Mouse (Mus musculus) hindbrain, embryonic 11.5 days (tissue): ENCODE measurements around the gene Atp6v0d1. TPM values are rescaled to one million over a fixed set of nuclear protein-coding genes. Genes with fewer than 3 reads are reported as not detected.

ENCODE experiments used
- ATAC-seq: fragments of 200-750 bp; cut with Nextera tagmentation; 2 replicates; pipeline ENCODE4 v1.8.0; 2017; ENCODE audit warnings: mild to moderate bottlenecking, moderate TSS enrichment, moderate library complexity; ENCODE audit not compliant: low FRiP score
- DNase-seq: peaks from one replicate; pipeline ENCODE4 v3.0.0-alpha.2; 2015; ENCODE audit warnings: low spot score
- H3K27ac ChIP-seq: fragments of 300-500 bp; sonication (generic); 2 replicates; pipeline ENCODE4 v1.5.1; 2014; ENCODE audit warnings: mild to moderate bottlenecking, low read depth, low read length
- H3K27me3 ChIP-seq: fragments of 300-500 bp; sonication (generic); 2 replicates; pipeline ENCODE4 v1.6.1; 2014; ENCODE audit warnings: mild to moderate bottlenecking, low read length, moderate library complexity, mixed read lengths; ENCODE audit not compliant: control insufficient read depth, insufficient read depth
- H3K36me3 ChIP-seq: fragments of 300-500 bp; sonication (generic); 2 replicates; pipeline ENCODE4 v1.6.1; 2014; ENCODE audit warnings: mild to moderate bottlenecking, low read length, moderate library complexity, mixed read lengths; ENCODE audit not compliant: control insufficient read depth, insufficient read depth
- H3K4me1 ChIP-seq: fragments of 300-500 bp; sonication (generic); replicated peaks from 2 replicates; pipeline ENCODE4 v1.6.1; 2014; ENCODE audit warnings: low read length, mixed read lengths; ENCODE audit not compliant: control insufficient read depth, insufficient read depth
- H3K4me2 ChIP-seq: fragments of 300-500 bp; sonication (generic); replicated peaks from 2 replicates; pipeline ENCODE4 v1.6.1; 2014; ENCODE audit warnings: mild to moderate bottlenecking, low read depth, low read length
- H3K4me3 ChIP-seq: fragments of 300-500 bp; sonication (generic); 2 replicates; pipeline ENCODE4 v1.5.1; 2014; ENCODE audit warnings: low read depth, low read length
- H3K9ac ChIP-seq: fragments of 300-500 bp; sonication (generic); 2 replicates; pipeline ENCODE4 v1.6.1; 2014; ENCODE audit warnings: low read depth, low read length
- H3K9me3 ChIP-seq: fragments of 300-500 bp; sonication (generic); 2 replicates; pipeline ENCODE4 v1.6.1; 2016; ENCODE audit warnings: low read length; ENCODE audit not compliant: control insufficient read depth
- WGBS: fragments of 180-500 bp; shearing (Covaris S2); extraction: QIAGEN DNeasy Blood & Tissue Kit; methylation state at CpG from one replicate; pipeline ENCODE4 v1.1.7; 2014; 5-methylcytosine and 5-hydroxymethylcytosine counted together
- polyA plus RNA-seq: library from polyadenylated mRNA; unstranded; fragments of >200 nt; fragmentation: Nextera tagmentation; extraction: Ambion mirVana; gene quantifications from 2 replicates; pipeline ENCODE4 v1.2.1, GENCODE M21; 2014

Atp6v0d1 gene
- polyA plus RNA-seq, 1 experiment from 2014 or later, result 141 TPM

DNA sequence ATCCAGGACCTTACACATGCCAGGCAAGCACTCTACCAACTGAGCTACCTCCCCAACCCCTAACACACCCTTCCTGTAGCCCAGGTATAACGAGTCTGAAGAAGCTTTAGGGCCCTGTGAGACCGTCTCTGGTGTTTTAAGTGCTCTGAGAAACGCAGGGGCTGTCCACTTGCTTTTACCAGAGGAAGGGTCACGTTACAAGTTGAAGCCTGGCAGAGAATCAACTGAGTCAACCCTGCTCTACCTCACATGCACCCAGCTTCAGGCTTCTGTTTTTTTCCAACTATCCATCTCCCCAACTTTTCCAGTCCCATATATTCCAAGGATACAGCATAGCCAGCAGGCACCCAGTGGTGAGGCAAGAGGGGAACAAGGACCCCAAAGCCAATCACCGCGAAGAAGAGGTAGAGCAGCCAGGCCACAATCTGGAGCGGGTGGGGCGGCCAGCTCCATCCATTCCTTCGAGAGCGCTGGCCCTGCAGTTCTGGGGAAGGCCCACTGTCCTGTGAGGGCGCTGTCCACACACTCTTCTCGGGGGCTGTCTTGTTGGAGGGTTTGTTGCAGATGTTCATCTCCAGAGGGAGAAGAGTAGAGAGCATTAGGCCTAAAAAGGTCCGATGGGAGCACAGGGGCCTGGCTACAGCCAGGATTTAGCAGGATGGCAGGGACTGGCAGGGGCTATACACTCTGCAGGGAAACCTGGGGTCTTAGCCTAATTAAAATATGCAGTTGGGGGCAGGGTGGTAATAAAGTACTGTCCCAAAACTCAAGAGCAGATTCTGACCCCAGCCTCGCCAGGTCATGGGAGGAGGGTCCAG is 82.4 kb downstream of the Atp6v0d1 start:
- Histone ChIP-seq H3K4me3 (no peak overlapping the region), H3K27ac (no peak overlapping the region), H3K4me1 (no peaks in the 10 kb centered on the region), H3K27me3 (no peaks in the 10 kb centered on the region), H3K9me3 (no peaks in the 10 kb centered on the region), H3K4me2 (no peak overlapping the region), H3K9ac (no peak overlapping the region), H3K36me3 (no peaks in the 10 kb centered on the region)
- 30% methylated on average over 14 of the region's 14 CpGs for WGBS
- ATAC-seq (peak; percentile 50; the same call in 1 of the 2 replicates), DNase-seq (peak; percentile 64)

DNA sequence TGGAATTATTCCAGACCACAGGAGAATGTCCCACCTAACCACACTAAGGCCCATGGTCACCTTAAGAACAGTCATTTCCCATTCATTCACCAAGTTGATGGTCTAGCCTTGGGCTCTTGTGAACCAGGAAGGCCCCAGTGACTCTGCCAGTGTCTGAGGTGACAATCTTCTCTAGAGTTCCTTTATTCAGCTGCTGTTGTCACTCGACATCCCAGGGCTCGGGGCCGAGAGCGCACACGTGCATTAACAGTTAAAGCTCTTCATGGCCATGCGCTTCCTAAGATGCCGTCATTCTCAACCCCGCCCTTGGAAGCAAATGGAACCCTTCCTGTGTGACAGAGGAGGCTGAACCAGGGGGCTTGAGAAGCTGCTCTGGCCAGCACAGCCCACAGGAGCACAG is 83.7 kb downstream of the Atp6v0d1 start:
- H3K9ac ChIP-seq, result no peak overlapping the region
- H3K4me3 ChIP-seq, result no peak overlapping the region
- ATAC-seq (no peak), DNase-seq (no peak)
- no peak overlapping the region for H3K4me2 ChIP-seq
- no peaks in the 10 kb centered on the region for H3K4me1 ChIP-seq
- no peaks in the 10 kb centered on the region for H3K27me3 ChIP-seq
- no peak overlapping the region for H3K27ac ChIP-seq
- no peaks in the 10 kb centered on the region for H3K36me3 ChIP-seq
- H3K9me3 ChIP-seq, result no peaks in the 10 kb centered on the region
- 83% methylated on average over 8 of the region's 8 CpGs for WGBS

DNA sequence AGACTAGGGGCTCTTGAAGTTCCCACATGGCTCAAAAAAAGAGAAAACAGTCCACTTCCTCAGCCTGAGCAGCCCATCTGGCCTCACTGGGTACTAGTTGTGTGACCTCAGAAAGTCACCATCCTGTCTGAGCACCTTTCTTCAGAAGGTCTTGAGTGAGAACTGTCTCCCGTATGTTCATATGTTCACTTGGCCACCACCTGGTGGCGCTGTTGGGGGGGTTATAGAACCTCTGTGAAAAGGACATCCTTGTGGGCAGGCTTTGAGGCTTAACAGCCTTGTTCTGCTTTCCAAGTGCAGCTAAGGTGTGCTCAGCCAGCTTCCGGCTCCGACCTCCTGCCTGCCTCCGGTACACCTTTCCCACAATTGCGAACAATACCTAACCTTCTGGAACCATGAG is 84.4 kb downstream of the Atp6v0d1 start:
- Histone ChIP-seq H3K4me2 (no peak overlapping the region), H3K4me1 (no peaks in the 10 kb centered on the region), H3K4me3 (no peak overlapping the region), H3K27ac (no peak overlapping the region), H3K36me3 (no peaks in the 10 kb centered on the region), H3K27me3 (no peaks in the 10 kb centered on the region), H3K9ac (no peak overlapping the region), H3K9me3 (no peaks in the 10 kb centered on the region)
- peak; percentile 77 for DNase-seq
- no peak for ATAC-seq
- 72% methylated on average over 6 of the region's 6 CpGs for WGBS

DNA sequence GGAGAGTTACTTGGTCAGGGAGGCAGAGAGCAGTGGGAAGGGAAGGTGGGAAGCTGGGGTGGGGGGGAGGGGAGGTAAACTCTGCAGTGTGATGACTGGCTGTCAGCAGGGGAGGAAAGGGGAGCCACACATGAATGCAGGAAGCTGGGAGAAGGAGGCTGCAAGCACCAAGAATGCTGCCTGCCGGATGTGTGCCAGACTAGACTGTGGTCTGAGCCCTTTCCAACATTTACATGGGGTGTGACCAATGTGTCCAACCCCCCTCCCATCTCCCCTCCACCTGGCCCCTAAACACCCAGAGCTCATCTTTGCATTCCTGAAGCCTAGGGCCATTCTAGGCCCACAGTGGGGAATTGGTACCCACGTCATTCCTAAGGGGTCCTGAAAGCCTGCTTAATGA is 84.8 kb downstream of the Atp6v0d1 start:
- Histone ChIP-seq H3K9ac (no peak overlapping the region), H3K4me3 (no peak overlapping the region), H3K36me3 (no peaks in the 10 kb centered on the region), H3K4me2 (no peak overlapping the region), H3K4me1 (no peaks in the 10 kb centered on the region), H3K9me3 (no peaks in the 10 kb centered on the region), H3K27ac (no peak overlapping the region), H3K27me3 (no peaks in the 10 kb centered on the region)
- DNase-seq (peak; percentile 9), ATAC-seq (no peak)
- WGBS, result 34% methylated on average over 2 of the region's 2 CpGs

DNA sequence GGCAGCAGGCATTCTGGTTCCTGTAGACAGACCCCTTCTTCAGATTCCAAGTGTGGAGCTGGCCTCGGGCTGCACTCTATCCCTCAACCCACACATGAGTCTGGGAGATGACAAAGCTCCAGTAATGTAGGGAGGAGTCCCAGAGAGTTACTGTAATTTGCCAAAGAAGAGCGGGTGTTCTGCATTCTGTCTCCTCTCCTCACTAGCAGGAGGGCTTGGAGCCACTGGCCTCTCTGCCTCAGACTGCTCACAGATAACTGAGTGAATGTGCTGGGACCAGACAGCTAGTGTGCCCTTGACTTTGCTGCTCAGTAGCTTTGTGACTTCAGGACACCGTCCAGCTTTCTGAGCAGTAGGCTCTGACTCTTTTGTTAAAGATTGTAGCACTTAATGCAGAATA is 88.1 kb downstream of the Atp6v0d1 start:
- Histone ChIP-seq H3K4me1 (peaks cover 23% of the 10 kb centered on the region), H3K27me3 (peaks cover 8% of the 10 kb centered on the region)

DNA sequence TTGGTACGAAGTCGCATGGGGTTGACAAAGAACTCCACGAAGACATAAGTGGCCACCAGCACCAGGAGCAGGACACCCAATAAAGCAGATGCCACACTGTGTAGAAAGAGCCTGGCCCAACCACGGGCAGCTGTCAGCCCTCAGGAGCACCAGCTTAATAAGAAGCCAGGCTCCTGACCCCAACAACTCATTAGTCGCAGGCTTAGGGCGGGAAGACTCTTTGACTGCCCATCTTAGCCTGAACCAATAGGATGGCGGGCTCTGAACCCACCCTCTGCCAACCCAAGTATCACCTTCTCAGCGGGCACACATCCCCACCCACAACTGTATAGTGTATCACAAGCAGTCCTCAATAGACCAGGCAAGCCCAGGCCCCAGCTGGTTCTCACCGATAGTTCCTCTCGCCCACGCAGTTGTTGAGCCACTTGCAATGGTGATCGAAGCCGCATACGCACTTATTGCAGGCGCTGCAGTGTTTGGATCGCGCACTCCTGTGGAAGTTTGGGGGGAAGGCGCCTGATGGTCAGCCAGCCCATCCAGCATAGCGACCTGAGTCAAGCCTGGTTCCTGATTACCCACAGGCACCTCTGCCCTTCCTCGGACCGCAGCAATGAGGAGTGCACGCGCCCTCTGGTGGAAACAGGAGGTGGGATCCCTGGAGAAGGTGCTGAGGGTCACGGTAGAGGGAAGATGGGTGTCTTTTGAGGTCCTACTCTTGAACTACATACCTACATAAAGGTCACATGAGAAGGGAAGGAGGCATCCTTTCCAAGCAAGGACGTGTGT is 89.0 kb downstream of the Atp6v0d1 start:
- H3K9ac ChIP-seq, result no peak overlapping the region
- H3K9me3 ChIP-seq, result no peaks in the 10 kb centered on the region
- no peak overlapping the region for H3K4me3 ChIP-seq
- H3K27me3 ChIP-seq, result peaks cover 8% of the 10 kb centered on the region
- H3K36me3 ChIP-seq, result no peaks in the 10 kb centered on the region
- 42% methylated on average over 25 of the region's 25 CpGs for WGBS
- ATAC-seq (no peak), DNase-seq (peak; percentile 75)
- H3K27ac ChIP-seq, result no peak overlapping the region
- H3K4me1 ChIP-seq, result peaks cover 27% of the 10 kb centered on the region
- no peak overlapping the region for H3K4me2 ChIP-seq

More for the DNA sequence above, 88.1 kb downstream of the Atp6v0d1 start:
- Histone ChIP-seq H3K4me2 (no peak overlapping the region), H3K27ac (no peak overlapping the region), H3K9me3 (no peaks in the 10 kb centered on the region), H3K9ac (no peak overlapping the region), H3K4me3 (no peak overlapping the region), H3K36me3 (no peaks in the 10 kb centered on the region)
- DNase-seq (no peak), ATAC-seq (no peak)
- WGBS, result 81% methylated on average over 3 of the region's 3 CpGs

DNA sequence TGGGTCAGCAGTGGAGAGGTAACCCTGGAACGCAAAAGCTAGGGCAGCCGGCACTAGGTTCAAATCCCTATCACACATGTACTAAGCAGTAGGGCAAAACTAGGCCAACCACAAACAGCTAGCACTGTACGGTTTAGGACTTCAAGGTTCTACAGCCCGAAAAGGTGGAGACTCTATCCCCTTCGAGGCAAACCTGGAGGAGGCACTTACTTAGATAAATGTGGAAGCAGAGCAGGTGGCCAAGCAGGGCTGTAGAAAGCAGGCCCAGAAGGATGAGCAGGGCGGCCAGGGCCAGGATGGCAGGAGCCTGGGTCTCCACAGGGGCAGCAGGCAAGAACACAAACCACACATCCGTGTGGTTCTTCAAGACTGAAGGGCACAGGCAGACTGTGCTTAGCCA is 89.7 kb downstream of the Atp6v0d1 start:
- Histone ChIP-seq H3K4me1 (peaks cover 29% of the 10 kb centered on the region), H3K36me3 (no peaks in the 10 kb centered on the region), H3K27me3 (peaks cover 8% of the 10 kb centered on the region), H3K27ac (no peak overlapping the region), H3K4me3 (no peak overlapping the region), H3K9me3 (no peaks in the 10 kb centered on the region), H3K4me2 (no peak overlapping the region), H3K9ac (no peak overlapping the region)
- no peak for ATAC-seq
- WGBS, result 87% methylated on average over 7 of the region's 7 CpGs
- no peak for DNase-seq

DNA sequence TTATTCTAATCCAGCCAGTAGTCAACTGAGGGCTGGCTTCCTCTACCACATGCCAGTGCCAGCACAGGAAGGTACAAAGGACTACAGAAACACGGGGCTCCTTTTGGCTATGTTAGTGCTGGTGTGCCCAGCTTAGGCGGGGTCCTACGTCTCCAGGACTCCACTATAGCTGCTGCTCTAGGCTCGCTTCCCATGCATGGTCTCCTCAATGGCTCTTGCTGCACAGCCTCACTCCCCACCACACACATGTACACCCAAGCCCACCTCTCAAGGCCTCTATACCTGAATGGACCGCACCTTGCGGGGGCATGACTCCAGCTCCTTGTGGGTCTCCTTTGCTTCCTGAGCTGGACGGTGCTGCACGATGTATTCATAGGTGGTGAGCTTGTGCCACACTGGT is 90.1 kb downstream of the Atp6v0d1 start:
- Histone ChIP-seq H3K27ac (no peak overlapping the region), H3K36me3 (no peaks in the 10 kb centered on the region), H3K4me2 (no peak overlapping the region), H3K4me1 (peaks cover 29% of the 10 kb centered on the region), H3K9me3 (no peaks in the 10 kb centered on the region), H3K27me3 (peaks cover 8% of the 10 kb centered on the region), H3K9ac (no peak overlapping the region), H3K4me3 (no peak overlapping the region)
- no peak for ATAC-seq
- no peak for DNase-seq
- WGBS, result 89% methylated on average over 8 of the region's 8 CpGs
